Mouse (Mus musculus): ENCODE data around the gene Fmo5. TPM values are rescaled to one million over a fixed set of nuclear protein-coding genes. Genes with fewer than 3 reads are reported as not detected.

Fmo5 gene
- polyA plus RNA-seq, 1 experiment from 2014 or later, result 2.8 TPM

DNA sequence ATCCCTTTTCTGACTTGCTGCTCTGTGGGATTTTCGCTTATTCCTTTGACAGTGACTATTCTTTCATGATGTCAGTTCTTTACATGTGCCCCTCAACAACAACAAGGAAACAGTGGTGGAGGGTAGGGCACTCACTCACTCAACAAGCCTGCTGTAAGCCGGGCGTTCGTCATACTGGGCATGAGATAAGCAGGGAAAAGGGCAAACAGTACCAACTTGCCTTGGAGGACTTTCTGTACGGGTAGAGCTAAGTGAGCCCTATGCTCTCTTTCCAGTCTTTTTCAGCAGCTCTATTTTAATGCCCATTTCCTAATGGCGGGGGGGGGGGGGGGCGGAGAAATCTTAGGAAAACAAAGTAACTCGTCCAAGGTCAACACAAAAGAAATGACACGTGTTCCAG is 13.4 kb downstream of the Fmo5 start:
- Histone ChIP-seq H3K4me1 (ENCODE audit: control insufficient read depth, insufficient read depth, low read length) (no peaks in the 10 kb centered on the region), H3K4me2 (no peak overlapping the region), H3K9ac (ENCODE audit: low read depth, low read length) (no peak overlapping the region), H3K9me3 (replicated peaks; ENCODE audit: control insufficient read depth, low read length) (no peaks in the 10 kb centered on the region), H3K27me3 (ENCODE audit: control insufficient read depth, insufficient read depth, low read length) (no peaks in the 10 kb centered on the region), H3K4me3 (ENCODE audit: low read depth, low read length) (no peak overlapping the region), H3K27ac (ENCODE audit: low read depth, low read length) (no peak overlapping the region), H3K36me3 (ENCODE audit: control insufficient read depth, insufficient read depth, low read length) (0 out of 2 replicates have a peak, but pooled peaks cover 3% of the 10 kb centered on the region)
- 76% methylated on average over 9 of the region's 9 CpGs for WGBS (ENCODE audit: insufficient replicate concordance)
- ATAC-seq (replicated peaks; ENCODE audit: insufficient number of reproducible peaks, low FRiP score, low TSS enrichment), result no peak

DNA sequence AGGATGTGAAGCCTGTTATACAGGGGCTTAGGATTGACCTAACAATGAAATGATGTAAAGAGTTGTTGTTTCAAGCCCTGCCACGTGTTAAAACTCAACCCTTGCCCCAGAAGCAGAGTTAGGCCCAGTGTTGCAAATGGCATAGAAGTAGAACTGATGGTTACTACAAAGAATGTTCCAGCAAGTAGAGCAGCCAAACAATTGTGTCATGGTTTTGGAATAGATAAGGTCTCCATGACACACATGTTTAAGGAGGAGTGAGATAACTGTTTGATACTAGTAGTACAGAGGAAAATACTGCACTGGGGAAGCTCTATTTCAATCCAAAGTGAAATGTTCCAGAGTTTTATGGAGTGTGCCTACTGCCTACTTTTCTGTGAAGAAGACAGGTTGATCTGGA is 19.9 kb downstream of the Fmo5 start:
- H3K4me3 ChIP-seq (ENCODE audit: low read depth, low read length), result no peak overlapping the region
- H3K27me3 ChIP-seq (ENCODE audit: control insufficient read depth, insufficient read depth, low read length), result no peaks in the 10 kb centered on the region
- peaks cover 2% of the 10 kb centered on the region; the same call in 1 of the 2 replicates for H3K4me1 ChIP-seq (ENCODE audit: control insufficient read depth, insufficient read depth, low read length)
- no peak for ATAC-seq (replicated peaks; ENCODE audit: insufficient number of reproducible peaks, low FRiP score, low TSS enrichment)
- WGBS (ENCODE audit: insufficient replicate concordance), result 35% methylated on average over 1 of the region's 1 CpGs
- H3K36me3 ChIP-seq (ENCODE audit: control insufficient read depth, insufficient read depth, low read length), result 0 out of 2 replicates have a peak, but pooled peaks cover 3% of the 10 kb centered on the region
- no peak overlapping the region for H3K9ac ChIP-seq (ENCODE audit: low read depth, low read length)
- no peaks in the 10 kb centered on the region for H3K9me3 ChIP-seq (replicated peaks; ENCODE audit: control insufficient read depth, low read length)
- no peak overlapping the region for H3K4me2 ChIP-seq
- no peak overlapping the region for H3K27ac ChIP-seq (ENCODE audit: low read depth, low read length)

DNA sequence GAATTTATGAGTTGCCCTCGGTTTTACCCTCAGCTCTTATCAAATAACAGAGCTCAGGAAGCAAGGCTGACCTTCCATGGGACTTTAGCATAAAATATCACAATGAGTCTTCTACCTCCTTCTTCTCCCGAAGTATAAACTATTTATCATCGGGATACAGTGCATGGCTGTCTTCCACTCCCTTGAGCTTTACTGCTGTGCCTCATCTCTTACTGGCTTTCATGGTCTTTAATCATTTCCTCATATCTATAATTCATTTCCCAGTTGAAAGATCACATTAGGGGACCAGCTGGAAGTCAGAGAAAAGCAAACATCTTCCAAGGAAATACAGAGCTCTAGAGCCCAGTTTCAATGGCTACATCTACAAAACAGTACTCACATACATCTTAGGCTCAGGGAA is 20.4 kb downstream of the Fmo5 start:
- no peak overlapping the region for H3K27ac ChIP-seq (ENCODE audit: low read depth, low read length)
- no peak for ATAC-seq (replicated peaks; ENCODE audit: insufficient number of reproducible peaks, low FRiP score, low TSS enrichment)
- 68% methylated on average over 3 of the region's 3 CpGs for WGBS (ENCODE audit: insufficient replicate concordance)
- no peak overlapping the region for H3K9ac ChIP-seq (ENCODE audit: low read depth, low read length)
- no peaks in the 10 kb centered on the region for H3K9me3 ChIP-seq (replicated peaks; ENCODE audit: control insufficient read depth, low read length)
- 0 out of 2 replicates have a peak, but pooled peaks cover 3% of the 10 kb centered on the region for H3K36me3 ChIP-seq (ENCODE audit: control insufficient read depth, insufficient read depth, low read length)
- H3K27me3 ChIP-seq (ENCODE audit: control insufficient read depth, insufficient read depth, low read length), result no peaks in the 10 kb centered on the region
- no peak overlapping the region for H3K4me2 ChIP-seq
- H3K4me3 ChIP-seq (ENCODE audit: low read depth, low read length), result no peak overlapping the region
- H3K4me1 ChIP-seq (ENCODE audit: control insufficient read depth, insufficient read depth, low read length), result peaks cover 2% of the 10 kb centered on the region; the same call in 1 of the 2 replicates

DNA sequence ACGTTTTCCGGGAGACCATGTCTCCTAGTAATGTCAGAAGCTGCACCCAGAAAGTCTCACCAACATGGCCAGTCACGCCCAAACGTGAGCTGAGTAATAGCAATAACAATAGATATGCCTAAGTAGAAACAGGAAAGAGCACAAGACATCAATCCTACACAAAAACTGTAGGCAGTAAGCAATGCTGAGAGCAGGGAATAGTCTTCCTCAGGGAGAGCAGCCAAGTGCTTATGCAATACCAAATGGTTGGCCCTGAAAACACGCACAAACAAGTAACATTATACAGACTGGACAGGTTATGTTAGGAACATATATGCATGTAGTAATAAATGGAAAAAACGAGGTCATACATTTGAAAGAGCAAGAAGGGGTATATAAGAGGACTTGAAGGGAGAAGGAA is 20.9 kb downstream of the Fmo5 start:
- H3K4me3 ChIP-seq (ENCODE audit: low read depth, low read length), result no peak overlapping the region
- peaks cover 2% of the 10 kb centered on the region; the same call in 1 of the 2 replicates for H3K4me1 ChIP-seq (ENCODE audit: control insufficient read depth, insufficient read depth, low read length)
- H3K27me3 ChIP-seq (ENCODE audit: control insufficient read depth, insufficient read depth, low read length), result no peaks in the 10 kb centered on the region
- H3K9ac ChIP-seq (ENCODE audit: low read depth, low read length), result no peak overlapping the region
- H3K4me2 ChIP-seq, result no peak overlapping the region
- 74% methylated on average over 6 of the region's 6 CpGs for WGBS (ENCODE audit: insufficient replicate concordance)
- no peak for ATAC-seq (replicated peaks; ENCODE audit: insufficient number of reproducible peaks, low FRiP score, low TSS enrichment)
- H3K9me3 ChIP-seq (replicated peaks; ENCODE audit: control insufficient read depth, low read length), result no peaks in the 10 kb centered on the region; the same call in 1 of the 2 replicates
- no peaks in the 10 kb centered on the region for H3K36me3 ChIP-seq (ENCODE audit: control insufficient read depth, insufficient read depth, low read length)
- H3K27ac ChIP-seq (ENCODE audit: low read depth, low read length), result no peak overlapping the region

DNA sequence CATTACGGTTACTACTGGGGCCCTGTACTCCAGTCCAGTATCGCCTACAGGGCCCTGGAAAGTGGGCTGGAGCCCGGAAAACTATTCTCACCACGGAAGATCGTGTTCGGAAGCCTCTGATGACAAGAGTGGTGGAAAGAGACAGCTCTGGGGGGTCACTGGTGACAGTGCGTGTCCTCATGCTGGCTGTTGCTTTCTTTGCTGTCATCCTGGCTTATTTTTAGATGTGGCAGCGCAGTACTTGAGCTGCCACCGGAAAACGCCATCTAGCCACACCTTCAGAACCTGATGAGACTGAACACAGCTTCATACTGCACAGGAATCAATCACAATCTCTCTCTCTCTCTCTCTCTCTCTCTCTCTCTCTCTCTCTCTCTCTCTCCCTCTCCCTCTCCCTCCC is 23.0 kb downstream of the Fmo5 start:
- Histone ChIP-seq H3K36me3 (ENCODE audit: control insufficient read depth, insufficient read depth, low read length) (no peaks in the 10 kb centered on the region), H3K27me3 (ENCODE audit: control insufficient read depth, insufficient read depth, low read length) (no peaks in the 10 kb centered on the region), H3K9me3 (replicated peaks; ENCODE audit: control insufficient read depth, low read length) (peaks cover 2% of the 10 kb centered on the region; the same call in 1 of the 2 replicates), H3K4me1 (ENCODE audit: control insufficient read depth, insufficient read depth, low read length) (peaks cover 2% of the 10 kb centered on the region; the same call in 1 of the 2 replicates), H3K4me2 (peak overlapping the region; percentile 58), H3K4me3 (ENCODE audit: low read depth, low read length) (no peak overlapping the region), H3K27ac (ENCODE audit: low read depth, low read length) (peak overlapping the region; percentile 92), H3K9ac (ENCODE audit: low read depth, low read length) (peak overlapping the region; percentile 28; the same call in 1 of the 2 replicates)
- WGBS (ENCODE audit: insufficient replicate concordance), result 57% methylated on average over 10 of the region's 10 CpGs
- ATAC-seq (replicated peaks; ENCODE audit: insufficient number of reproducible peaks, low FRiP score, low TSS enrichment), result no peak; the same call in 1 of the 2 replicates

DNA sequence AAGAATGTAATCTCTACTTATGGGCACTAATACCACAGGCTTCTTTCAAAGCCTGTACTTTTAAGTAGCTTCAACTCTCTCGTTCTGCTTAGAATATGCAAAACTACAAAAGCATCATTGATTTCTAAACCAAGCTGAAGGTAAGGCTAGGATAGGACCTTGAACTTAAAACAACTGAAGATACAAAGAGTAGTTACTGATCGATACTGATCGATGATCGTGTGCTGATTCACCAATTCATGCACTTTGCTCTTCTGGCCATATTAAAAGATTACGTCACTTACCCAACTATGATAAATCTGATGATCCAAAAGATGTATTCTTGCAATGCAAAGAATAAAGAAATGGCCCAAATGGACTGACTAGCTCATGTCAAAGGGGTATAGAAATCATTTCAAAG is 25.2 kb downstream of the Fmo5 start:
- Histone ChIP-seq H3K4me1 (ENCODE audit: control insufficient read depth, insufficient read depth, low read length) (peaks cover 3% of the 10 kb centered on the region; the same call in 1 of the 2 replicates), H3K4me3 (ENCODE audit: low read depth, low read length) (no peak overlapping the region), H3K4me2 (no peak overlapping the region), H3K27me3 (ENCODE audit: control insufficient read depth, insufficient read depth, low read length) (no peaks in the 10 kb centered on the region), H3K9ac (ENCODE audit: low read depth, low read length) (no peak overlapping the region), H3K9me3 (replicated peaks; ENCODE audit: control insufficient read depth, low read length) (peaks cover 2% of the 10 kb centered on the region; the same call in 1 of the 2 replicates), H3K27ac (ENCODE audit: low read depth, low read length) (no peak overlapping the region), H3K36me3 (ENCODE audit: control insufficient read depth, insufficient read depth, low read length) (no peaks in the 10 kb centered on the region)
- 90% methylated on average over 5 of the region's 5 CpGs for WGBS (ENCODE audit: insufficient replicate concordance)
- ATAC-seq (replicated peaks; ENCODE audit: insufficient number of reproducible peaks, low FRiP score, low TSS enrichment), result no peak

DNA sequence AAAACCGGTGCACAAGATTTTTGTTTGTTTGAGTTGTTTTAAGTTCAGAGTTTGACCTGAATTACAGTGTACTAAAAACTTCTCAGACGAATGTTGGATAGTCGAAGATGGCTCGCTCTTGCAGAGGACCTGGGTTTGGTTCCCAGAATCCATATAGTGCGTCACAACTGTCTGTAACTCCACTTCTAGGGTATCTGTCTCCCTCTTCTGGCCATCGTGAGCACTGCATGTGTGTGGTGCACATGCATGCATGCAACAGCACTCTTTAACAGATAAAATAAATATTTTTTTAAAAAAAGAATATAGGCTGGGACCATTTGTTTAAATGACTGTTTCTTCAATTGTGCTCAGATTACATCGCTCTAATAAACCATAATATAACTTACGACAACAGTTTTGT is 26.3 kb downstream of the Fmo5 start:
- Histone ChIP-seq H3K4me1 (ENCODE audit: control insufficient read depth, insufficient read depth, low read length) (peaks cover 10% of the 10 kb centered on the region), H3K4me2 (no peak overlapping the region), H3K27me3 (ENCODE audit: control insufficient read depth, insufficient read depth, low read length) (no peaks in the 10 kb centered on the region), H3K27ac (ENCODE audit: low read depth, low read length) (no peak overlapping the region), H3K9ac (ENCODE audit: low read depth, low read length) (no peak overlapping the region), H3K4me3 (ENCODE audit: low read depth, low read length) (no peak overlapping the region), H3K36me3 (ENCODE audit: control insufficient read depth, insufficient read depth, low read length) (no peaks in the 10 kb centered on the region), H3K9me3 (replicated peaks; ENCODE audit: control insufficient read depth, low read length) (peaks cover 2% of the 10 kb centered on the region; the same call in 1 of the 2 replicates)
- no peak for ATAC-seq (replicated peaks; ENCODE audit: insufficient number of reproducible peaks, low FRiP score, low TSS enrichment)
- WGBS (ENCODE audit: insufficient replicate concordance), result 81% methylated on average over 8 of the region's 8 CpGs

DNA sequence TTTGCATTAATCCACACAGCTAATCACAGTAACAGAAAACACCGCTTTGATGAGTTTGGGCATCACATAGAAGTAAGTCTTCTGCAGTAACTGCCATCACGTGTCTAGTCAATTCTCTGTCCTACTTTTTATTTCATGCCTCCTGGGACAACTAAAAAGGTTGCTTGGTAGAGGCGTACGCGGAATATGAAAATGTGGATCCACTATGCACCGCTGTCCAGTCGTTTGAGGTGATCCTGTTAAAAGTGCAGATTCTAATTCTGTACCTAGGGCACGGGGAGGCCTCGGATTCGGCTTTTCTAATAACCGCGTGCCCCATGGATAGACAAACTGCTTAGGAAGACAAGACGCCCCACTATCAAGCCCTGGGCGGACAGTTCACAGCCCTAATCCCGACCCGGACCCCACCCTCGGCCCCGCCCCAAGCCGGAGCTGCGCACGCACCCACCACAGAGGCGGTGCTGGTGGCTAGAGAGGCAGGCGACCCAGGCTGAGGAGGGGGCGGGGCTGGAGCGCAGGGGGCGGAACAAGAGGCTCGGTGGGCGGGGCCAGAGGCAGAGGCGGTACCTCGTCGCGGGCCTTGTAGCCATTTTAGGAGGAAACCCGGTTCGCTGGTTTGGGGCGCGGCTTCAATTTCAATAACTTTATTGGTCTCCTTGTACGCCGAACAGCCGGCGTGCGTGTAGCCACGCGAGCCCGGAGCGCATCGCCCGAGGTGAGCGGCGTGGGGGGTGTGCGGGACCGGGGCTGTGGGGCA is 29.2 kb downstream of the Fmo5 start, which contains the start of gene Prkab2:
Gene Prkab2, plus strand, starts transcription at position 539 of the 757 bp plus-strand sequence.
- Histone ChIP-seq H3K9ac (ENCODE audit: low read depth, low read length) (peak within 1 kb of the TSS; percentile 82), H3K4me3 (ENCODE audit: low read depth, low read length) (peak within 1 kb of the TSS; percentile 86), H3K36me3 (ENCODE audit: control insufficient read depth, insufficient read depth, low read length) (no peaks in the 10 kb centered on the region), H3K27me3 (ENCODE audit: control insufficient read depth, insufficient read depth, low read length) (no peaks in the 10 kb centered on the region), H3K4me1 (ENCODE audit: control insufficient read depth, insufficient read depth, low read length) (peaks cover 14% of the 10 kb centered on the region), H3K4me2 (peak within 1 kb of the TSS; percentile 83), H3K9me3 (replicated peaks; ENCODE audit: control insufficient read depth, low read length) (peaks cover 2% of the 10 kb centered on the region; the same call in 1 of the 2 replicates), H3K27ac (ENCODE audit: low read depth, low read length) (peak within 1 kb of the TSS; percentile 55)
- peak; percentile 96 for ATAC-seq (replicated peaks; ENCODE audit: insufficient number of reproducible peaks, low FRiP score, low TSS enrichment)
- WGBS (ENCODE audit: insufficient replicate concordance), result 3% methylated on average over 49 of the region's 51 CpGs
